Mouse (Mus musculus) megakaryocyte, embryonic 14.5 days (primary cell): Measurements from ENCODE around the gene Trim17.

Experiments
- FLI1 ChIP-seq: IDR thresholded peaks from 2 replicates; pipeline ENCODE4 v1.6.1; 2012; ENCODE audit warnings: low read length, inconsistent platforms, mixed read lengths
- GATA1 ChIP-seq: IDR thresholded peaks from 3 replicates; pipeline ENCODE4 v1.6.1; 2012; ENCODE audit warnings: mixed read lengths, low read length, inconsistent platforms, borderline replicate concordance

DNA sequence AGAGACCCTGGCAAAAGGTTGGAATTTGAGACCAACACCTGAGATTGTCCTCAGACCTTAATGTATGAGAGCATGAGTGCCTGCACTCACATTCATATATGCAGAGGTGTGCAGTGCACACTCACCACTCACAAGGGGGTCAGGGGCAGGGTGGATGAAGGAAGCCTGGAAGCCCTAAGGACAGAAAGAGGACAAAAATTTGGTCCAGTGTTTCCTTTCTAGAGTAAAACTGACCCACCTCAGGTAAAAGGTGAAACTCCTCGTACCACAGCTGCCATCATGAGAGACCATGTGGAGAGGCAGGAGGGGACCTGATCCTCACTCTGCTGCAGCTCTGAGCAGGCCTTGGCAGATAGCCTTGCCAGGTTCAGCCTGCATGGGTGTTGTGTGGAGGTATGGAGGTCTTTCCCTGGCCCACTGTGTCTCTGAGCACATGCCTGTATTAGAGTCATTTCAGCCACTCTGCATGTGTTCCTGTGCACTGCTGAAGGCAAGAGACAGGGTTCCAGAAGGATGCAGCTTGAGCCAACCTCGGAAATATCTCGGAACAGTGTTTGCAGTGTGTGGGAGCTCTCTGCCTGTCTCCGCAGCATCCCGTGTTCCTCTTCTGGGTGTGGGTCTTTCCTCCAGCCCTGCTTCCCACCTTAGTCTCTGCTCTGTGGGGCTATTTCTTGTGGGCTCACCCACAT, 2.9 kb downstream of the Trim17 start:
- TF ChIP-seq GATA1 (no peak), FLI1 (no peak)
